Mouse (Mus musculus) limb, embryonic 14.5 days (tissue): ENCODE measurements around the gene Sh3gl1. TPM values are rescaled to one million over a fixed set of nuclear protein-coding genes. Genes with fewer than 3 reads are reported as not detected.

ENCODE experiments used
- ATAC-seq: fragments of 200-750 bp; cut with Nextera tagmentation; 2 replicates; pipeline ENCODE4 v1.8.0; 2017; ENCODE audit warnings: low read depth, moderate number of reproducible peaks, moderate TSS enrichment; ENCODE audit not compliant: low FRiP score
- DNase-seq: peaks from one replicate; pipeline ENCODE4 v3.0.0-alpha.2; 2015; ENCODE audit warnings: low spot score
- H3K27ac ChIP-seq: fragments of 300-500 bp; sonication (generic); replicated peaks from 2 replicates; pipeline ENCODE4 v1.5.1; 2014; ENCODE audit warnings: low read depth, mild to moderate bottlenecking, low read length, moderate library complexity, mixed read lengths
- H3K27me3 ChIP-seq: fragments of 300-500 bp; sonication (generic); 2 replicates; pipeline ENCODE4 v1.6.1; 2014; ENCODE audit warnings: low read length, mixed read lengths; ENCODE audit not compliant: control insufficient read depth, insufficient read depth
- H3K36me3 ChIP-seq: fragments of 300-500 bp; sonication (generic); 2 replicates; pipeline ENCODE4 v1.6.1; 2014; ENCODE audit warnings: mild to moderate bottlenecking, low read length, moderate library complexity, mixed read lengths; ENCODE audit not compliant: control insufficient read depth, insufficient read depth
- H3K4me1 ChIP-seq: fragments of 300-500 bp; sonication (generic); 2 replicates; pipeline ENCODE4 v1.6.1; 2014; ENCODE audit warnings: antibody characterized with exemption, low read length, mixed read lengths; ENCODE audit not compliant: control insufficient read depth, insufficient read depth
- H3K4me2 ChIP-seq: fragments of 300-500 bp; sonication (generic); replicated peaks from 2 replicates; pipeline ENCODE4 v1.6.1; 2014; ENCODE audit warnings: low read depth, mild to moderate bottlenecking, low read length, moderate library complexity; ENCODE audit not compliant: severe bottlenecking
- H3K4me3 ChIP-seq: fragments of 300-500 bp; sonication (generic); replicated peaks from 2 replicates; pipeline ENCODE4 v1.5.1; 2014; ENCODE audit warnings: low read length
- H3K9ac ChIP-seq: fragments of 300-500 bp; sonication (generic); 2 replicates; pipeline ENCODE4 v1.6.1; 2014; ENCODE audit warnings: mild to moderate bottlenecking, low read depth, low read length, moderate library complexity; ENCODE audit not compliant: severe bottlenecking
- H3K9me3 ChIP-seq: fragments of 300-500 bp; sonication (generic); 2 replicates; pipeline ENCODE4 v1.6.1; 2016; ENCODE audit warnings: low read length; ENCODE audit not compliant: control insufficient read depth
- POLR2A ChIP-seq: fragments of 200-500 bp; IDR thresholded peaks from 2 replicates; pipeline ENCODE4 v1.8.0; 2012; ENCODE audit warnings: inconsistent platforms, mild to moderate bottlenecking, moderate library complexity, borderline replicate concordance; ENCODE audit not compliant: insufficient read depth, insufficient read length; ENCODE audit errors: extremely low read depth
- WGBS: fragments of 180-500 bp; shearing (Covaris S2); extraction: QIAGEN DNeasy Blood & Tissue Kit; methylation state at CpG from one replicate; pipeline ENCODE4 v1.1.7; 2014; 5-methylcytosine and 5-hydroxymethylcytosine counted together
- polyA plus RNA-seq, 2 experiments: library from polyadenylated mRNA; depleted of rRNA in 1 of 2; stranded (reverse) in 1 of 2; unstranded in 1 of 2; fragments of >200 nt; fragmentation: Nextera tagmentation in 1 of 2; extraction: Ambion mirVana in 1 of 2; gene quantifications; 2 replicates each; pipeline versions ENCODE4 v1.2.1 to v1.2.3; 2012 to 2014

The Sh3gl1 gene
- polyA plus RNA-seq, 2 experiments, result 166 to 176 TPM

- no peak overlapping the region for H3K9ac ChIP-seq
- no peak overlapping the region for H3K27ac ChIP-seq
- H3K4me2 ChIP-seq, result no peak overlapping the region
- DNase-seq, result no peak
- H3K4me3 ChIP-seq, result no peak overlapping the region
- H3K27me3 ChIP-seq, result no peaks in the 10 kb centered on the region
- no peak for ATAC-seq
- WGBS, result 83% methylated on average over 4 of the region's 4 CpGs
- no peaks in the 10 kb centered on the region for H3K9me3 ChIP-seq
- no peak for TF ChIP-seq POLR2A
- H3K36me3 ChIP-seq, result peaks cover 68% of the 10 kb centered on the region
- no peaks in the 10 kb centered on the region for H3K4me1 ChIP-seq
Observed at GRCm38 (mm10) chr17:56055945-56056678, 19.7 kb upstream of the Sh3gl1 start.

DNA sequence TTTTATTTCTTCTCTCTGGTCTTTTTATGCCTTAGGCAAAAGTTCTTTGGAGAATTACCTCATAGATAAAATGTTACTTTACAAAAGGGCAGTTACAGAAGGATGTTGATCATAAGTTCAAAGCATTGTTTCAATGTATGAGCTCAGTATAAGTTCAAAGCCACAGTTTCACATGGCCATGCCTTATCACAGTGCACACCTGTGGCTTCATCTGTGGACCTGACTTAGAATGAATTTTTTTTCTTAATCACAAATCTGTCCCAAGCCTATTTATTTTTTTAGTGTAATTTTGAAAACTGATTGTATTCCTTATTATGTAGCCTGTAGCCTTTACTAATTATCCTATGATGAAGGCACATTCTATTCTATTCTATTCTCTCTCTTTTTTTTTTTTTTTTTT lies 18.5 kb upstream of the Sh3gl1 start:
- no peak overlapping the region for H3K9ac ChIP-seq
- ATAC-seq (no peak), DNase-seq (no peak)
- no peak overlapping the region for H3K4me2 ChIP-seq
- H3K4me3 ChIP-seq, result no peak overlapping the region
- H3K9me3 ChIP-seq, result no peaks in the 10 kb centered on the region
- H3K27ac ChIP-seq, result no peak overlapping the region
- no peaks in the 10 kb centered on the region for H3K27me3 ChIP-seq
- no peak for TF ChIP-seq POLR2A
- H3K4me1 ChIP-seq, result no peaks in the 10 kb centered on the region
- H3K36me3 ChIP-seq, result peaks cover 69% of the 10 kb centered on the region

GRCm38 (mm10) chr17:56051369-56051768 lies 14.9 kb upstream of the Sh3gl1 start:
- Histone ChIP-seq H3K36me3 (peaks cover 68% of the 10 kb centered on the region), H3K9me3 (no peaks in the 10 kb centered on the region), H3K4me2 (no peak overlapping the region), H3K27ac (no peak overlapping the region), H3K4me1 (no peaks in the 10 kb centered on the region), H3K9ac (no peak overlapping the region), H3K4me3 (no peak overlapping the region), H3K27me3 (no peaks in the 10 kb centered on the region)
- no peak for TF ChIP-seq POLR2A
- WGBS, result 86% methylated on average over 5 of the region's 5 CpGs
- ATAC-seq (no peak), DNase-seq (no peak)

GRCm38 (mm10) chr17:56040857-56041163 lies 4.4 kb upstream of the Sh3gl1 start:
- H3K27ac ChIP-seq, result peak overlapping the region; percentile 83; the same call in 1 of the 2 replicates
- ATAC-seq, result no peak
- no peaks in the 10 kb centered on the region for H3K27me3 ChIP-seq
- H3K9ac ChIP-seq, result peak overlapping the region; percentile 92
- DNase-seq, result no peak
- H3K4me2 ChIP-seq, result peak overlapping the region; percentile 58
- H3K9me3 ChIP-seq, result no peaks in the 10 kb centered on the region
- H3K36me3 ChIP-seq, result peaks cover 19% of the 10 kb centered on the region
- no peak for TF ChIP-seq POLR2A
- H3K4me1 ChIP-seq, result peaks cover 12% of the 10 kb centered on the region
- WGBS, result 2% methylated on average over 12 of the region's 12 CpGs
- peak overlapping the region; percentile 82 for H3K4me3 ChIP-seq

DNA sequence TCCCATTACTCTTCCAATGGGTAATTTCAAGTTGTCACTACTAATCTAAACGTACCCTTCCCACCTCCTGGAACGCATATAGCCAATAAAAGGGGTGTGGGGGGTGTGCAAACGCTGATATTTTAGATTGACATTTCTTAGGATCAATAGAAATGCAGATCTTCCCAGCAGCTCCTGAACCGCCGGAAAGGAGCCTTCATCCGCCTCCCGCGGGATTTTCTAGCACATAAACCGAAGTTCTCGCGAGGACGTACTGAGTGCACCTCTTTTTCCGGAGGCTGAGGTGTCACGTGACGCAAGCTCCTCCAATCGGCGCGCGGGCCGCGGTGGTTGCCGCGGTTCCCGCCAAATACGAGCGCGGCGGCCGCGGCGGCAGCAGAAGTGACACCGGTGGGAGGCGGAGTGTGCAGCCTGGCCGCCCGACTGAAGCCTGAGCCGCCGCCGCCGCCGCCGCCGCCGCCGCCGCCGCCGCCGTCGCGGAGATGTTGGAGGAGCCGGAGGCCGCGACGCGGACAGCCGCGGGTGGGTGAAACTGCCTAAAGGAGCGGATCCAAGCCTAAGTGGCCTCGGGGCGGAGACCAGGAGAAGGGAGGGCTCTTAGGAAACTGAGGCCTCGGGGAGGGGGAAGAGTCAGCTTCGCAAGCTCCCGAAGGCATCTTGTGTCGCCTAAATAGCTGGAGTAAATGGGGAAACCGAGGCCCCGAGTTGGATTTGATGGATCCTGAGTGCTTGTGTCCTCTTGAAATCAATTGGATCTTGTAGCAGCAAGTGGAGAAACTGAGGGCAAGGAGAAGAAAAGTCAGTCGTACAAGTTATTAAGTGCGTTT lies 3.8 kb upstream of the Sh3gl1 start, which contains the start of gene Chaf1a:
Gene Chaf1a (plus strand): TSS at position 410 of the 827 bp plus-strand sequence.
- no peaks in the 10 kb centered on the region for H3K27me3 ChIP-seq
- DNase-seq (peak; percentile 100), ATAC-seq (peak; percentile 89)
- H3K9ac ChIP-seq, result peak within 1 kb of the TSS; percentile 92
- H3K36me3 ChIP-seq, result peaks cover 14% of the 10 kb centered on the region
- peak within 1 kb of the TSS; percentile 83 for H3K27ac ChIP-seq
- peak within 1 kb of the TSS; percentile 58 for H3K4me2 ChIP-seq
- peak within 1 kb of the TSS; percentile 82 for H3K4me3 ChIP-seq
- H3K4me1 ChIP-seq, result peaks cover 15% of the 10 kb centered on the region
- H3K9me3 ChIP-seq, result no peaks in the 10 kb centered on the region
- WGBS, result under 1% methylated on average over 67 of the region's 68 CpGs
- TF ChIP-seq POLR2A, result peak; percentile 45; the same call in 1 of the 2 replicates
